Mouse (Mus musculus): Measurements from ENCODE around the gene 4933415A04Rik. TPM values are rescaled to one million over a fixed set of nuclear protein-coding genes. Genes with fewer than 3 reads are reported as not detected.

The 4933415A04Rik gene
- total RNA-seq, 1 experiment, result 0.49 TPM

GRCm38 (mm10) chr11:43612834-43613488 is 26.1 kb downstream of the 4933415A04Rik start:
- TF ChIP-seq CHD2 (IDR thresholded peaks at IDR 0.05; ENCODE audit: low read depth, low read length), result no peak
- no peak for TF ChIP-seq ZNF384 (IDR thresholded peaks at IDR 0.05; ENCODE audit: low read depth, low read length)
- TF ChIP-seq ZC3H11A (IDR thresholded peaks at IDR 0.05; ENCODE audit: borderline replicate concordance, low read depth, low read length), result peak; percentile 55; the same call in 1 of the 2 replicates
- TF ChIP-seq HCFC1 (IDR thresholded peaks at IDR 0.05; ENCODE audit: borderline replicate concordance, insufficient read depth, low read length), result no peak
- Histone ChIP-seq H3K36me3 (ENCODE audit: control insufficient read depth, insufficient read depth, low read length, poor library complexity, severe bottlenecking) (no peaks in the 10 kb centered on the region), H3K4me3 (ENCODE audit: insufficient read depth in 1 of 2, low read depth in 1 of 2, low read length in 2 of 2, poor library complexity in 1 of 2, severe bottlenecking in 1 of 2) (no peak overlapping the region), H3K9ac (ENCODE audit: insufficient read depth, low read depth, low read length, poor library complexity, severe bottlenecking) (peak overlapping the region; percentile 5; the same call in 1 of the 2 replicates), H3K27ac (ENCODE audit: insufficient read depth, low read depth, low read length, poor library complexity, severe bottlenecking) (no peak overlapping the region), H3K4me1 (ENCODE audit: control insufficient read depth in 2 of 2, insufficient read depth in 2 of 2, low read length in 2 of 2, poor library complexity in 1 of 2) (peaks cover 6 to 11% of the 10 kb centered on the region in 2 experiments; a peak in 2 of 4 replicates), H3K9me3 (ENCODE audit: control insufficient read depth, insufficient read depth, low read depth, low read length) (no peaks in the 10 kb centered on the region)
- in situ Hi-C loops (cut with MboI; ENCODE audit: low sequenced_read_pairs in 2 of 2, unreplicated experiment in 2 of 2), result no loop called here
- DNase-seq (ENCODE audit: low read depth, low spot score), result peak; percentile 89

- Histone ChIP-seq H3K4me3 (ENCODE audit: insufficient read depth in 1 of 2, low read depth in 1 of 2, low read length in 2 of 2, poor library complexity in 1 of 2, severe bottlenecking in 1 of 2) (no peak overlapping the region), H3K36me3 (ENCODE audit: control insufficient read depth, insufficient read depth, low read length, poor library complexity, severe bottlenecking) (no peaks in the 10 kb centered on the region), H3K9ac (ENCODE audit: insufficient read depth, low read depth, low read length, poor library complexity, severe bottlenecking) (no peak overlapping the region), H3K9me3 (ENCODE audit: control insufficient read depth, insufficient read depth, low read depth, low read length) (no peaks in the 10 kb centered on the region), H3K4me1 (ENCODE audit: control insufficient read depth in 2 of 2, insufficient read depth in 2 of 2, low read length in 2 of 2, poor library complexity in 1 of 2) (peaks cover 10 to 24% of the 10 kb centered on the region in 2 experiments), H3K27ac (ENCODE audit: insufficient read depth, low read depth, low read length, poor library complexity, severe bottlenecking) (no peak overlapping the region)
- TF ChIP-seq HCFC1 (IDR thresholded peaks at IDR 0.05; ENCODE audit: borderline replicate concordance, insufficient read depth, low read length), result no peak
- in situ Hi-C loops (cut with MboI; ENCODE audit: low sequenced_read_pairs in 2 of 2, unreplicated experiment in 2 of 2), result no loop called here
- no peak for DNase-seq (ENCODE audit: low read depth, low spot score)
These were observed 31.1 kb downstream of the 4933415A04Rik start for GRCm38 (mm10) chr11:43617924-43618323.

- DNase-seq (ENCODE audit: low read depth, low spot score), result no peak
- no peak overlapping the region for H3K9ac ChIP-seq (ENCODE audit: insufficient read depth, low read depth, low read length, poor library complexity, severe bottlenecking)
- in situ Hi-C loops (cut with MboI; ENCODE audit: low sequenced_read_pairs in 2 of 2, unreplicated experiment in 2 of 2), result no loop called here
- TF ChIP-seq CHD2 (IDR thresholded peaks at IDR 0.05; ENCODE audit: low read depth, low read length), result no peak
- no peak for TF ChIP-seq MAFK (IDR thresholded peaks at IDR 0.05; ENCODE audit: insufficient read depth, low read depth, low read length)
- TF ChIP-seq HCFC1 (IDR thresholded peaks at IDR 0.05; ENCODE audit: borderline replicate concordance, insufficient read depth, low read length), result no peak
- TF ChIP-seq ZNF384 (IDR thresholded peaks at IDR 0.05; ENCODE audit: low read depth, low read length), result no peak
- no peak for TF ChIP-seq ZC3H11A (IDR thresholded peaks at IDR 0.05; ENCODE audit: borderline replicate concordance, low read depth, low read length)
- no peaks in the 10 kb centered on the region for H3K36me3 ChIP-seq (ENCODE audit: control insufficient read depth, insufficient read depth, low read length, poor library complexity, severe bottlenecking)
- H3K27ac ChIP-seq (ENCODE audit: insufficient read depth, low read depth, low read length, poor library complexity, severe bottlenecking), result no peak overlapping the region
- peaks cover 11 to 28% of the 10 kb centered on the region in 2 experiments; a peak in 3 of 4 replicates for H3K4me1 ChIP-seq (ENCODE audit: control insufficient read depth in 2 of 2, insufficient read depth in 2 of 2, low read length in 2 of 2, poor library complexity in 1 of 2)
- H3K4me3 ChIP-seq (ENCODE audit: insufficient read depth in 1 of 2, low read depth in 1 of 2, low read length in 2 of 2, poor library complexity in 1 of 2, severe bottlenecking in 1 of 2), result no peak overlapping the region
- H3K9me3 ChIP-seq (ENCODE audit: control insufficient read depth, insufficient read depth, low read depth, low read length), result no peaks in the 10 kb centered on the region
These were observed 31.6 kb downstream of the 4933415A04Rik start for GRCm38 (mm10) chr11:43618403-43618802.

DNA sequence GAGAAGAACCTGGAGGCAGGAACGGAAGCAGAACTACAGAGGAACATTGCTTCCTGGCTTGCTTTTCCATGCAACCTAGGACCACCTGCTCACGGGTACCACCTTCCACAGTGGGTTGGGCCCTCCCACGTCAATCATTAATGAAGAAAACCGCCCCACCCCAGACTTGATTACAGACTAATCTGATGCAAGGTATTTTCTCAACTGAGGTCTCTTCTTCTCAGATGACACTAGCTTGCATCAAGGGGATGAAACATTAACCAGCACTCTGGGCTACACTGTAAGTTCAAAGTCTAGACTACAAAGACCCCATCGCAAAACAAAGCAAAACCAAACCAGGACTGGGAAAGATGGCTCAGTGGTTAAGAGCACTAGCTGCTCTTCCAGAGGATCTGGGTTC is 34.9 kb downstream of the 4933415A04Rik start:
- Histone ChIP-seq H3K9me3 (ENCODE audit: control insufficient read depth, insufficient read depth, low read depth, low read length) (no peaks in the 10 kb centered on the region), H3K4me1 (ENCODE audit: control insufficient read depth in 2 of 2, insufficient read depth in 2 of 2, low read length in 2 of 2, poor library complexity in 1 of 2) (peaks cover 11 to 31% of the 10 kb centered on the region in 2 experiments; a peak in 3 of 4 replicates), H3K36me3 (ENCODE audit: control insufficient read depth, insufficient read depth, low read length, poor library complexity, severe bottlenecking) (no peaks in the 10 kb centered on the region), H3K9ac (ENCODE audit: insufficient read depth, low read depth, low read length, poor library complexity, severe bottlenecking) (no peak overlapping the region), H3K27ac (ENCODE audit: insufficient read depth, low read depth, low read length, poor library complexity, severe bottlenecking) (no peak overlapping the region), H3K4me3 (ENCODE audit: insufficient read depth in 1 of 2, low read depth in 1 of 2, low read length in 2 of 2, poor library complexity in 1 of 2, severe bottlenecking in 1 of 2) (no peak overlapping the region)
- TF ChIP-seq HCFC1 (IDR thresholded peaks at IDR 0.05; ENCODE audit: borderline replicate concordance, insufficient read depth, low read length), result no peak
- no peak for TF ChIP-seq ZNF384 (IDR thresholded peaks at IDR 0.05; ENCODE audit: low read depth, low read length)
- no peak for TF ChIP-seq MAFK (IDR thresholded peaks at IDR 0.05; ENCODE audit: insufficient read depth, low read depth, low read length)
- no peak for TF ChIP-seq ZC3H11A (IDR thresholded peaks at IDR 0.05; ENCODE audit: borderline replicate concordance, low read depth, low read length)
- no peak for TF ChIP-seq CHD2 (IDR thresholded peaks at IDR 0.05; ENCODE audit: low read depth, low read length)
- no peak for DNase-seq (ENCODE audit: low read depth, low spot score)
- in situ Hi-C loops (cut with MboI; ENCODE audit: low sequenced_read_pairs in 2 of 2, unreplicated experiment in 2 of 2), result no loop called here

- Histone ChIP-seq H3K9me3 (ENCODE audit: control insufficient read depth, insufficient read depth, low read depth, low read length) (no peaks in the 10 kb centered on the region), H3K4me3 (ENCODE audit: insufficient read depth in 1 of 2, low read depth in 1 of 2, low read length in 2 of 2, poor library complexity in 1 of 2, severe bottlenecking in 1 of 2) (no peak overlapping the region), H3K27ac (ENCODE audit: insufficient read depth, low read depth, low read length, poor library complexity, severe bottlenecking) (no peak overlapping the region), H3K4me1 (ENCODE audit: control insufficient read depth in 2 of 2, insufficient read depth in 2 of 2, low read length in 2 of 2, poor library complexity in 1 of 2) (peaks cover 8 to 29% of the 10 kb centered on the region in 2 experiments; a peak in 3 of 4 replicates), H3K36me3 (ENCODE audit: control insufficient read depth, insufficient read depth, low read length, poor library complexity, severe bottlenecking) (no peaks in the 10 kb centered on the region), H3K9ac (ENCODE audit: insufficient read depth, low read depth, low read length, poor library complexity, severe bottlenecking) (no peak overlapping the region)
- TF ChIP-seq ZC3H11A (IDR thresholded peaks at IDR 0.05; ENCODE audit: borderline replicate concordance, low read depth, low read length) (no peak), HCFC1 (IDR thresholded peaks at IDR 0.05; ENCODE audit: borderline replicate concordance, insufficient read depth, low read length) (no peak), MAFK (IDR thresholded peaks at IDR 0.05; ENCODE audit: insufficient read depth, low read depth, low read length) (no peak), CHD2 (IDR thresholded peaks at IDR 0.05; ENCODE audit: low read depth, low read length) (no peak), ZNF384 (IDR thresholded peaks at IDR 0.05; ENCODE audit: low read depth, low read length) (peak; percentile 42; the same call in 1 of the 2 replicates)
- DNase-seq (ENCODE audit: low read depth, low spot score), result no peak
- in situ Hi-C loops (cut with MboI; ENCODE audit: low sequenced_read_pairs in 2 of 2, unreplicated experiment in 2 of 2), result no loop called here
These were observed 37.5 kb downstream of the 4933415A04Rik start for GRCm38 (mm10) chr11:43624341-43624740.
